Mouse (Mus musculus): ENCODE results near the gene Nup133.

Gene Nup133

GRCm38 (mm10) chr8:123953686-123954085 lies 4.6 kb upstream of the Nup133 start:
- in situ Hi-C loops (cut with MboI, MseI) = no loop called here

- in situ Hi-C loops (cut with MboI, MseI) = no loop called here
These were observed 1.2 kb upstream of the Nup133 start for GRCm38 (mm10) chr8:123950077-123950802.

DNA sequence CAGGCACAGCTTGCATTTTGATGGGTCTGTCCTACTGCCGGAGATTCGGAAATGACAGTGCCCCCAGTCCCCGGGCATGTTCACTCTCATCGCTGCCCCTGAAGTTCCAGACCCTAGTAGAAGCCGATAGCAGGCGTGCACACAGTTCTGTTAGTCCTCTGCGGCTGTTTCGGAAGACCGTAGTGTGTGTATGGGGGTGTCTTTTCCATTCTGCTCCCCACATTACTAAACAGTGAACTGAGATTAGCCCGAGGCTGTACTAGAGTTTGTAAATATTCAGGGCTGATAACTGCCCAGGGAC lies 571 bp upstream of the Nup133 start:
- in situ Hi-C loops (cut with MboI, MseI) = no loop called here

DNA sequence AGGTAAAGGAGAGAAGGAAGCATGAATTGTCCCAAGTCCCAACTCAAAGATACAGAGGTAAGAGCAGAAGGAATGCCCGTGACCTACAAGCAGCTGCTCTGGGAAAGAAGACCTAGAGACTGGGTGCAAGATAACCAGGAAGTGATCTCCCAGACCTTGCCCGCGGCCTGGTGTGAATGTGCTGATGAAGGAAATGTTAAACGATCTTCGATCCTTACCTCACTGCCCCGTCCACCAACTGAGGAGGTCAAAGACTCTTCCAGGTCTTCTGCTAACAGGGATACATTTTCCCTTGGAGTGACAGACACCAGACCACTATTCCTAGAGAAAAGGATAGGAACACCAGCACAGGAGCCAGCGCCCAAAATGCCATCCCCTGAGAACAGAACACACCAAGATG lies 20.0 kb downstream of the Nup133 start:
- in situ Hi-C loops (cut with MboI, MseI) = no loop called here

DNA sequence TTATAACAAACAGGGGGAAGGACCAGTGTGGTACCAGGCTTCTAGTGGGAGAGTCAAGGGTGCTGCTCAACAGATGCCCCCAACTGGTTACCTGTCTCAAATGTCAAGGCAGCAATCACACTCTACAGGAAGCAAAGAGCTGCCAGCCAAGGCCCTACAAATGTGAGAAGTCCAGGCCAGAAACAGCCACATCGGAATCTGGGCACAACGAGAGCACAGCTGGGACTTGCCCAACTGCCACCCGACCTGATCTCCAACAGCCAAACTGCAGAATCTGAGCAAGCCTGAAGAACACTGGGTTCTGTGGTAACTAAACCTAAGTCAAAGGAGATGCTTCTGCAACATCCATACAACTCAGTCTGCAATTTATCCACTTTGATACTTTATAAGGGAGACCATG lies 23.4 kb downstream of the Nup133 start:
- in situ Hi-C loops (cut with MboI, MseI) = no loop called here

- in situ Hi-C loops (cut with MboI, MseI) = no loop called here
These were observed 24.3 kb downstream of the Nup133 start for GRCm38 (mm10) chr8:123924719-123925118.

DNA sequence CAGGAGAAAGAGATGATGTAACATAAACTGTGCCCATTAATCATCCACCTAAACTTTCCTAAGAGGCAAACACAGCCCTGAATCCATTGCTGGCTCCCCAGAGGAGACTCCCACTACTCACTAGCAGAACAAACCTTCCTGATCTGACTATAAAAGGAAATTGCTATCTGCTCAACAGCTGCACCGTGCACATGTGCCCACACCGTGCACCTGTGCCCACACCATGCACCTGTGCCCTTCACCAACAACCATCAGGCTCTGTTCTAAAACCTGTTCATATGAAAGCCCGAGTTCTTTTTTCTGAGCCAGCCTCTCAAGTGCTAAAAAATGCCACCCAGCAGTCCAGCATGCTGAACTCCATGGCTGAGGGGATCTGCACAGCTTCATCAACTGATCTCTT lies 34.4 kb downstream of the Nup133 start:
- in situ Hi-C loops (cut with MboI, MseI) = loop anchor here in 1 of 2 experiments (10.0 kb wide), 1 partner anchor 1290 kb away; the partner anchor contains the start of gene Pabpn1l

GRCm38 (mm10) chr8:123912265-123912664 lies 36.8 kb downstream of the Nup133 start:
- in situ Hi-C loops (cut with MboI, MseI) = loop anchor here in 1 of 2 experiments (10.0 kb wide), 1 partner anchor 1287 kb away; the partner anchor contains the start of gene Pabpn1l

DNA sequence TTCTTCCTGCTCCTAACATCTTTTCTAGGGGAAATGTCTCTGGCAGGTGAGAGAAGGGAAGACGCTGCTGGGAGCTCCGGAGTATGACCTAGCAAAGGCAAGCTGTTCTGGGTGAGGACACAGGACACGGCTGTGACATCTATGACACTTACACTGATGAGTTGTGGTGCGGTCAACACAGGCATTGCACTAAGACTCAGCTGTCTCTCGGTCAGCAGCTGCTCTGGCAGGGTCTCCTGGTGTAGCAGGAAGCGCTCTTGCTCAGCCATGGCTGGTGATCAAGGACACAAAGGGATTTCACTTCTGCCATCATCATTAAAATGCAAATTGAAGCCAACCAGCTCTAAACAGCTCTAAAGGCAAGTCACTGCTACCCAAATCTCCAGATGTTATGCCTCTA lies 41.5 kb downstream of the Nup133 start:
- in situ Hi-C loops (cut with MboI, MseI) = no loop called here

DNA sequence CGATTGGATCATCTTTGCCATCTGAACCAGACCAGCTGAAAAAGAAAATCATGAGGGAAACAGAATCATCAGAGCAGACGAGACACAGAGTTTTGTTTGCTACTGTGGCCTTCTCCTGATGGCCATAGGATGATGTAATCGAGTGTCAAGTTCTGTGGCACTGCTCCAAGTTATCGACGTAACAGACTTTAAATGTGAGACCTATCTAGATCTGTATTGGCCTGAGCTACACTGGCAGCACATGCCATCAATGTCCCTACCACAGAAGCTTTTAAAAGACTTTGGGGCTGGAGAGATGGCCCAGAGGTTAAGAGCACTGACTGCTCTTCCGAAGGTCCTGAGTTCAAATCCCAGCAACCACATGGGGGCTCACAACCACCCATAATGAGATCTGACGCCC lies 46.4 kb downstream of the Nup133 start:
- in situ Hi-C loops (cut with MboI, MseI) = no loop called here

GRCm38 (mm10) chr8:123899366-123899765 lies 49.7 kb downstream of the Nup133 start:
- in situ Hi-C loops (cut with MboI, MseI) = no loop called here

DNA sequence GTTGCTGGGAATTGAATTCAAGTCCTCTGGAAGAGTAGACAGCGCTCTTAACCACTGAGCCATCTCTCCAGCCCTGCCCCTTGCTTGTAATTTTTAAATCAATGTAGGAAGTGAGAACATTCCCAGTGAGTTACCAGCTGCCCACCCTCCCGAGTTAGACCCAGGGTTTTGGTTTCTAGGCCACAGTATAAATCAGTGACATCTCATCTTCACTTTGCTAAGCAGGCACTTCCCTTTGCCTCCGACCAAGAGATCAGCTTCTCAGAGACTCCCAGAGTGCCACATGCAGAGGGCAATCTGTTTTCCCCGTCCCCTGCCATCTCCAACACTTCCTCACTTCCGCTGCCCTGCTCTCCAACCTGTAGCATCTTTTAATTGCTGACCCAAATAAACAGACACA lies 50.5 kb downstream of the Nup133 start:
- in situ Hi-C loops (cut with MboI, MseI) = no loop called here

GRCm38 (mm10) chr8:123896774-123897173 lies 52.3 kb downstream of the Nup133 start:
- in situ Hi-C loops (cut with MboI, MseI) = no loop called here

GRCm38 (mm10) chr8:123896366-123896761 lies 52.7 kb downstream of the Nup133 start:
- in situ Hi-C loops (cut with MboI, MseI) = no loop called here

GRCm38 (mm10) chr8:123895680-123896365 lies 53.2 kb downstream of the Nup133 start:
- in situ Hi-C loops (cut with MboI, MseI) = no loop called here

- in situ Hi-C loops (cut with MboI, MseI) = no loop called here
These were observed 53.8 kb downstream of the Nup133 start for GRCm38 (mm10) chr8:123895230-123895629.

- in situ Hi-C loops (cut with MboI, MseI) = no loop called here
These were observed 54.5 kb downstream of the Nup133 start, which contains the start of gene Acta1 for GRCm38 (mm10) chr8:123894502-123895097. Acta1 (minus strand) TSS chr8:123894751.

GRCm38 (mm10) chr8:123893413-123893812 lies 55.7 kb downstream of the Nup133 start:
- in situ Hi-C loops (cut with MboI, MseI) = no loop called here

GRCm38 (mm10) chr8:123892586-123893155 lies 56.4 kb downstream of the Nup133 start:
- in situ Hi-C loops (cut with MboI, MseI) = no loop called here

GRCm38 (mm10) chr8:123891883-123892585 lies 57.0 kb downstream of the Nup133 start:
- in situ Hi-C loops (cut with MboI, MseI) = no loop called here

DNA sequence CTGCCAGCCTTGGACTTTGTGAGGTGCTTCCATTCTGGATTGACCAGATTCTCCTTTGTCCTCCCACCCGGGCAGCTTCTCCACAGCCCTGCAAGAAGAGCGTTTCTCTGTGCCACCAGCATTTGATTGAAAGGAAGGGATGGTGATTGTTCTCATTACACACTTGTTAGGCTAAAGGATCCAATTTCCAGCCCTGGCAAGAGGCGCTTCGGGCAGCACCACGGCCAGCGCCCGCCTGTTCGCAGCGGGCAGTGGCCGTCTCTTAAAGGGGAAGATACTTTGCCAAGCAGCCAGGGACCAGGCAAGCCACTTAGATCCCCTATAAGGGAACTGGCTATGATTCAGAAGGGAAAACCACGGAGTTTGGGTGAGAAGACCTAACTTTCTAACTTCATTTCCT lies 57.8 kb downstream of the Nup133 start:
- in situ Hi-C loops (cut with MboI, MseI) = no loop called here

DNA sequence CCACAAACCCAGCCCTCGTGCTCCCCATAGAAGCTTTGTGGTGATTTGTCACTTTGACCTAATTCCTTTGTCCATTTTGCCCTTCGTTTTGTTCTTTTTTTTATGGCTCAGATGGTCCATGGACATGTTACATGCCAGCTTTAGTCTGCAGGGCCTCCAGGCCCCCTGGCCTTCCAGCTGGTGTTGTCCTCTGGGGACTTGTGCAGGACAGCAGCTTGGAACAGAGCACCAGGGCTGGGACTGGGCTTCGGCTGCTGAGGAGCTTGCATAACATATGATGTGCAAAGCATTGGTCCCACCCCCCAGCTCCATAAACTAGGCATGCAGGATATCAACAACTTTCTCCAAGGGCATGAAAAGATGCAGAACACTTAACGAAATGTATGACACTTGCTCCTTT lies 59.3 kb downstream of the Nup133 start:
- in situ Hi-C loops (cut with MboI, MseI) = no loop called here
